Mouse (Mus musculus) adrenal gland, postnatal 0 days (tissue): Measurements from ENCODE around the gene Cdh23. TPM values are rescaled to one million over a fixed set of nuclear protein-coding genes. Genes with fewer than 3 reads are reported as not detected.

Source experiments
- polyA plus RNA-seq: library from polyadenylated mRNA; unstranded; fragments of >200 nt; fragmentation: Nextera tagmentation; extraction: Ambion mirVana; gene quantifications from 2 replicates; pipeline ENCODE4 v1.2.1, GENCODE M21; 2015

Gene Cdh23
- polyA plus RNA-seq: 0.30 and 0.43 TPM in 2 replicates

DNA sequence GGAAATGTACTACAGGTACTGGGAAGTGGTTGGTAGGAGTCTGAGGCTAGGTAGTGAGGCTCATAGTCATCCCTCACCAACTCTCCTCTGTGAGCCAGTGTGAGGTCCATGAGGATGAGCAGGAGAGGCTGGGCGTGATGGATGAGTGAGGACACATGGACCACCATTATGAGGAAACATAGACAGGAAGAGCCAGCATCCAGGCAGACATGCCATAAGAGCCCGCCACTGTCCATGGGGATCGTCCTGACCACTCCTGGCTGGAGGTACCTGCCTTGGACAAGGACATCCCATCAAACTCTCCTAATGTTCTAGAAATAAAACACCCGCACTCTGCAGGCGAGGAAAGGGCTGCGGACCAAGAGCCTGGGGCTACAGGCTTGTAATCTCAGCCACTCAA, at the start of gene Cdh23:
Gene Cdh23 (minus strand): TSS at position 101 of the 400 bp plus-strand sequence.

DNA sequence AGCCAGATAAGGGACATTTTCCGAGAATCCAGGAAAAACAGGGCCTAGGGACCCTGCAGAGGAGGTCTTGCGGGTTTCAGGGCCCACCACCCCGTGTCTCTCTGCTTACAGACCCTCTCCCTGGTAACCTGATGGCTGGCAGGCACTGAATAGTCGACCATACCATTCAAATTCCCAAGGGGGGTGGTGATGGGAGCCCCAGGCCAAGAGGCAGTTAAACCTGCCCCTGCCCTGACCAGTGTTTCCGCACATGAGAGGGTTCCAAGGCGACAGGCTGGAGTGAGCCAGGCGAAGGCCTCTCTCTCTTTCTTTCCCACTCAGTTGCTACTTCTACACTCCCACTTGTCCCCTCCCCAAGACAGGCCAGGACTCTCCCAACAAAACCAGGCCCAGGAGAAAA, 296.8 kb downstream of the Cdh23 start, which contains the start of gene Gm17455:
Gene Gm17455 (plus strand): TSS at position 278 of the 400 bp plus-strand sequence.

DNA sequence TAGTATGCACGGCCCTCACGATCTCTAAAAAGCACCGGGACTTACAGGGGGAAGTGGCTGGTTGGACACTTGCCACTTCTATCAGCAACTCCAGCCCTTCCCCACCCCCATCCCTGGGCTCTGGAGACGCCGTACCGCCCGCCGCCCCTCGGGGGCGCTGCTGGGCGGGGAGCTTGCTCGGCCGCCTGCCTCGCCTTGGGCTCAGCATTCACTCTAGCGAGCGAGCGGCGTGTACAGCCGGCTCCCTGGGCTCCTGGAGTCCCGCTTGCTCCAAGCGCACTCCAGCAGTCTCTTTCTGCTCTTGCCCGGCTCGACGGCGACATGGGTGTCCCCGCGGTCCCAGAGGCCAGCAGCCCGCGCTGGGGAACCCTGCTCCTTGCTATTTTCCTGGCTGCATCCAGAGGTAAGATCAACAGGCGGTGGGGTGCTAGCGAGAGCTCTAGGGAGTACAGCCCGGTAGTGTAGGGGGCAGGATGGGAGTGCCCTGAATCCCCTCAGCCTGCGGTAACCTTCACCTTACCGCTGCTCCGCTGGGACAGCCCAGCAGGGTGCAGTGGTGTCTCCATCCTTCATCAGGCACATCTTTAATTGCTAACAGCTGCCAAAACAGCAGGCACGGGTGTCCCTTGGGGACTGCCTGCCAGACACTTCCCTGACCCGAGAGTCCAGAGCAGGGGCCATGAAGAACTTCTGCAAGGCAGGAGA, 349.4 kb downstream of the Cdh23 start, which contains the start of gene Vsir:
Gene Vsir (plus strand): TSS at position 151 of the 705 bp plus-strand sequence.

DNA sequence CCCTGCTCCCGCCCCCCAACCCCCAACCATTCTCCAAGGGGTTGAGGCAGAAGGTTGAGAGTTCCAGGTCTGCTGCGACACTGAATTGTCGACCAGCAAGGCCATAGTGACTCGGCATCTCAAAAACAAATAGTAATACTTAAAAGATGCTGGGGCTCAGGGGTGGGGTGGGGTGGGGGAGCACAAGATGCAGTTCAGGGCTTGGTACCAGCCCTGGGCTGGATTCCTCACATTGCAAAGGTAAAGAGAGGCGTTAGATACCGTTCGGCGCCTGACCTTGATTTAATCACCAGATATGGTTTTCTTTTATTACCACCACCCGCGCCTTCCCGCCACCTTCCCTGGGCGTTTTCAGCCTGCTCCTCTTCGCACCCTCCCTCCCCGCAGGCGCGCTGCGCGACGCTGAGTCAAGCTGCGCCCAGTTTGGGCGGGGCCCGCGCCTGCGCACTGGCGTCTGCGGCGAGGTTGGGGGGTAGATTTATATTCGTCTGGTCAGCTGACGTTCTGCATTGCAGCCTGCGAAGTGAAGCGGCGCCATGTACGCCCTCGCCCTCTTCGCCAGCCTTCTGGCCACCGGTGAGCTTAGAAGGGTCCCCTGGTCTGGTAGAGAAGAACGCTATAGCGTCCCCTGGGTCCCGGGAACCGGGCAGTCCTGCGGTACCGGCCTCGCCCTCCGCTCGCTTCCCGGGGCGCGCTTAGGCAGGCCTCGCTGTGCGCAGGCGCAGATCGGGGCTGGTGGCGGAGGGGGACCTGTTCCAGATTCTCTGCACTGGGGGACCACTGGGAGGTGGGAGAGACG, 418.9 kb downstream of the Cdh23 start, which contains the start of gene Psap:
Gene Psap (plus strand): TSS at position 421 of the 799 bp plus-strand sequence.

Other genes starting within 250 kb of the Cdh23 start
- 7.1 and 17.6 TPM in 2 replicates for gene Slc29a3, start 56.3 kb upstream of the Cdh23 start, polyA plus RNA-seq
- 1.4 and 2.0 TPM in 2 replicates for gene Unc5b, start 135.1 kb upstream of the Cdh23 start, polyA plus RNA-seq